Mouse (Mus musculus) intestine, postnatal 0 days (tissue): ENCODE data around the gene Cadm4. TPM values are rescaled to one million over a fixed set of nuclear protein-coding genes. Genes with fewer than 3 reads are reported as not detected.
"Not testable (repeated sequence)": the region's sequence is repeated elsewhere in the genome, so short reads cannot be mapped to it uniquely, and the experiment has no call there.

Experiments
- ATAC-seq: fragments of 200-750 bp; cut with Nextera tagmentation; 2 replicates; pipeline ENCODE4 v1.8.0; 2017; ENCODE audit warnings: mild to moderate bottlenecking, moderate TSS enrichment, moderate library complexity
- H3K27ac ChIP-seq: fragments of 300-500 bp; sonication (generic); 2 replicates; pipeline ENCODE4 v1.5.1; 2014; ENCODE audit warnings: mild to moderate bottlenecking, low read depth, low read length, moderate library complexity
- H3K27me3 ChIP-seq: fragments of 300-500 bp; sonication (generic); replicated peaks from 2 replicates; pipeline ENCODE4 v1.6.1; 2014; ENCODE audit warnings: low read length, mixed read lengths; ENCODE audit not compliant: control insufficient read depth, insufficient read depth
- H3K36me3 ChIP-seq: fragments of 300-500 bp; sonication (generic); 2 replicates; pipeline ENCODE4 v1.6.1; 2014; ENCODE audit warnings: mild to moderate bottlenecking, moderate library complexity; ENCODE audit not compliant: control insufficient read depth, insufficient read depth
- H3K4me1 ChIP-seq: fragments of 300-500 bp; sonication (generic); replicated peaks from 2 replicates; pipeline ENCODE4 v1.6.1; 2014; ENCODE audit warnings: antibody characterized with exemption, low read length, mixed read lengths; ENCODE audit not compliant: control insufficient read depth, insufficient read depth
- H3K4me2 ChIP-seq: fragments of 300-500 bp; sonication (generic); replicated peaks from 2 replicates; pipeline ENCODE4 v1.6.1; 2014; ENCODE audit warnings: low read depth, mild to moderate bottlenecking, moderate library complexity
- H3K4me3 ChIP-seq: fragments of 300-500 bp; sonication (generic); 2 replicates; pipeline ENCODE4 v1.5.1; 2014; ENCODE audit warnings: low read depth, low read length
- H3K9ac ChIP-seq: fragments of 300-500 bp; sonication (generic); 2 replicates; pipeline ENCODE4 v1.6.1; 2014; ENCODE audit warnings: mild to moderate bottlenecking, low read depth, low read length
- H3K9me3 ChIP-seq: fragments of 300-500 bp; sonication (generic); 2 replicates; pipeline ENCODE4 v1.6.1; 2016; ENCODE audit warnings: mixed run types; ENCODE audit not compliant: control insufficient read depth
- CTCF ChIP-seq: sonication (generic); IDR thresholded peaks from 2 replicates; pipeline ENCODE4 v1.5.1; 2016; ENCODE audit warnings: low read depth, mild to moderate bottlenecking, control low read depth, antibody characterized with exemption, moderate library complexity
- WGBS: fragments of 180-500 bp; shearing (Covaris S2); extraction: QIAGEN DNeasy Blood & Tissue Kit; methylation state at CpG from one replicate; pipeline ENCODE4 v1.1.7; 2014; 5-methylcytosine and 5-hydroxymethylcytosine counted together
- polyA plus RNA-seq: library from polyadenylated mRNA; unstranded; fragments of >200 nt; fragmentation: Nextera tagmentation; extraction: Ambion mirVana; gene quantifications from 2 replicates; pipeline ENCODE4 v1.2.1, GENCODE M21; 2015

Gene Cadm4
- polyA plus RNA-seq, 1 experiment from 2014 or later: 1.4 TPM

DNA sequence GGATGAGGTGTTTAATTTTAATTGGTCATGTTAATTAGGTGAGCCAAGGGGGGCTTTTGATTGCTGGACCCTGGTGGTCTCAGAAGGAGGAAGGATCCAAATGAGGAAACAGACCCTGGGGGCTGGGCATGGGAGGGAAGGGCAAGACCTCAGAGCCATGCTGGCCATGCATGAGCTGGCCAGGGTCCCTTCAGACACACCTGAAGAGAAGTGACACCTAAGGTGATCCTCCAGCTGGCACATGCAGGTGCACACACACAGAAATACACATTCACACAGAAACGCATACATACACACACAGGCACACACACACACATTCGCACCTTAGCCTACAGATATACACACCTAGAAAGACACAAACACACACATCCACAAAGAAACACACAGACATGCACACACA, 2.1 kb upstream of the Cadm4 start:
- no peak overlapping the region for H3K27ac ChIP-seq
- no peak for TF ChIP-seq CTCF
- no peaks in the 10 kb centered on the region for H3K36me3 ChIP-seq
- peaks cover 26% of the 10 kb centered on the region for H3K27me3 ChIP-seq
- H3K9me3 ChIP-seq: no peaks in the 10 kb centered on the region
- no peak for ATAC-seq
- H3K4me2 ChIP-seq: no peak overlapping the region
- no peak overlapping the region for H3K4me3 ChIP-seq
- 92% methylated on average over 2 of the region's 2 CpGs for whole genome bisulfite sequencing
- no peak overlapping the region for H3K9ac ChIP-seq
- no peaks in the 10 kb centered on the region for H3K4me1 ChIP-seq

DNA sequence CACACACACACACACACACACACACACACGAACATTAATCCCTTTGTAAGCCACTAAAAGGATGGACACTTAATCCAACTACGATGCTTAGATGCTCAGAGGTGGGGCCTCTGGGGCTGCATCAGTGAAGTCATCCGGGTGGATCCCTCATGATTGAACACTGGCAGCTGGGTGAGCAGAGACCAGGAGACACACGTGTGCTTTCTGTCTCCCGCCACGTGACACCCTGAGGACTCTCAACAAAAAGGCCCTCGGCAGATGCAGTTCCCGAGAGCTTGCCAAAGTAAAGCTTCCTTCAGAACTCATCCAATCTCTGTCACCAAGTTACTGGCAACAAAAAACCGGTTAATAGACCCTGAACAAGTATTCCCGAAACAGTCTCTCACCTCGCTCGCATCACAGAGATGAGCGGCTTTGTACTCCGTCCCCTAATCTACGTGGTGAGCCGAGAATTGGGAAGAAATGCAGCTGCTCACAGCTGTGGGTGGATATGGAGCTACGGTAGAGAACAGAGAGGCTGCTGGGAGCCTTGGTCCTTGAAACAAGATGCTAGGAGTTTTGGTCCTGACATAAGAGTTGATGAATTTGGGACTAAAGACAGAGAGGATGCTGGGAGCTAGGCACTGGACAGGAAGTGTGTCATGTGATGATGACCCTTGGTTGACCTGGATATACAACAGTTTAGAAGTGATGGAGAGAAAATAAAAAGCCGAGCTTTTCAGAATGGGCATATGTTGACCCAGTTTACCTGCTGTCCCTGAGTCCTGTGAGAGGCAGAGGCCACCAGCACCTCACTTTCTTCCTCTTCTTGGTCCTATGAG, 1.5 kb upstream of the Cadm4 start:
- Histone ChIP-seq H3K9me3 (no peaks in the 10 kb centered on the region), H3K36me3 (no peaks in the 10 kb centered on the region), H3K27ac (no peak overlapping the region), H3K4me2 (no peak overlapping the region; the same call in 1 of the 2 replicates), H3K4me3 (no peak overlapping the region; the same call in 1 of the 2 replicates), H3K27me3 (peaks cover 26% of the 10 kb centered on the region), H3K4me1 (no peaks in the 10 kb centered on the region), H3K9ac (no peak overlapping the region)
- WGBS: 56% methylated on average over 18 of the region's 18 CpGs
- no peak for TF ChIP-seq CTCF
- ATAC-seq: no peak

DNA sequence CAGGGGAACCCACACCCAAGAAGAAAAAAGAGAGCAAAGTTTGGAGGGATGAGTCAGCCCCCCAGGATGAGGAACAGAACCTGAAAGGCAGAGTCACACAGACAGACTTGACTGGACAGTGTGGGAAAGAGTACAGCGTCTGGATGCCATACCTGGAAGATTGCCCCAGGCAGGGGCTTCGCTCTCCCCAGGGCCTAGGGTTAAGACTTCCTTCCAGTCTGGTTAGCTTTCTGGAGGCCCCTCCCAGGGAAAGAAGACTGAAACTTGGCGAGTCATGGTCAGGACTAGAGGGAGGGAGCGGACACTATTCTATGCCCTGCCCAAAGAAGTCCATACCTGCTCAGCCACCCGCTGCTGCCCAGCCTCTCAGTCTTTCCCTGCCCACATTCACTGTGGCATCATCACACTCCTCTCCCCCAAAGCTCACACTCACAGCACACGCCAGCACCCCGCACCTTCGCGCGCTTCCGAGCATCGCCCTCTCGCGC, 793 bp upstream of the Cadm4 start:
- H3K9me3 ChIP-seq: no peaks in the 10 kb centered on the region
- H3K9ac ChIP-seq: no peak overlapping the region
- peaks cover 26% of the 10 kb centered on the region for H3K27me3 ChIP-seq
- no peaks in the 10 kb centered on the region for H3K36me3 ChIP-seq
- peak overlapping the region; percentile 56 for H3K4me3 ChIP-seq
- no peaks in the 10 kb centered on the region for H3K4me1 ChIP-seq
- no peak for ATAC-seq
- TF ChIP-seq CTCF: no peak
- WGBS: 12% methylated on average over 14 of the region's 14 CpGs
- H3K4me2 ChIP-seq: peak overlapping the region; percentile 98
- no peak overlapping the region for H3K27ac ChIP-seq

DNA sequence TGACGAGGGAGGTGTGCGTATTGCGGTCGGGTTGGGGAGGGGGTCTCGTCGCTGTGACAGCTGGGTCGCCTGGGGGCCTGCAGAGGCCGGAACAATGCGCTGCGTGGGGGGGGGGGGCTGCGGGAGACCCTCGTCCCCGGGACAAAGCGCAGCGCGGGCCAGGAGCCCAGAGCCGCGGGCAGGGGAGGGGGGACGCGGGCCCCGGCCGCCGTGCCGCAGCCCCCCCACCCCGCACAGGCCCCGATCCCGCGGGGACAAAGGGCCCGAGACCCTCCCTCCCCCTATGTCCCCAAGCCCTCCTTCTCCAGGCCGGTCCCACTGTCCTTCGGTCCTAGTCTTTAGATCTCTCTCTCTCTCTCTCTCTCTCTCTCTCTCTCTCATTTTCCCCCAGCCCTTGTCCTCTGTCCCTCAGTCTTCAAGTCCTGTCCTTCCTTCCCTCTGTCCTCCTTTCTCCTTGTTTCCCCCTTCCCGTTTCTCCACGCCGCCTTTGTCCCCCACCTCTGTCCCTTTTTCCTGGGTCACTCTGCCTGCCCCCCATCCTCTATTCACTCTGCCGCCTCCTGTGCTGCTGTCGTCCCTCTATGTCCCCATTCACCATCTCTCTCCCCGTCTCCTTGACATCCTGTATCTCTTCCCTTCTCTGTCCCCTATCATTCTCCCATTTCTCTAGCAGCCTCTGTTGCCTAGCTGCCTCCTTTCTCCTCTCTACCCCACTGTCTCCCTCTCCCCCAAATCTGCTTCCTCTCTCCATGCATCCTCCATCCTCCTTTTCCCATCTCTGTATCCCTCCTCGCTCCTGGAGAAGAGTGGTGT, 591 bp downstream of the Cadm4 start:
- H3K4me1 ChIP-seq: no peaks in the 10 kb centered on the region
- H3K4me2 ChIP-seq: peak overlapping the region; percentile 98
- ATAC-seq: no peak; the same call in 1 of the 2 replicates
- no peak overlapping the region for H3K9ac ChIP-seq
- H3K36me3 ChIP-seq: no peaks in the 10 kb centered on the region
- H3K27me3 ChIP-seq: peaks cover 26% of the 10 kb centered on the region
- H3K27ac ChIP-seq: no peak overlapping the region
- H3K9me3 ChIP-seq: no peaks in the 10 kb centered on the region
- no peak for TF ChIP-seq CTCF
- H3K4me3 ChIP-seq: peak overlapping the region; percentile 56
- WGBS: 5% methylated on average over 21 of the region's 38 CpGs

DNA sequence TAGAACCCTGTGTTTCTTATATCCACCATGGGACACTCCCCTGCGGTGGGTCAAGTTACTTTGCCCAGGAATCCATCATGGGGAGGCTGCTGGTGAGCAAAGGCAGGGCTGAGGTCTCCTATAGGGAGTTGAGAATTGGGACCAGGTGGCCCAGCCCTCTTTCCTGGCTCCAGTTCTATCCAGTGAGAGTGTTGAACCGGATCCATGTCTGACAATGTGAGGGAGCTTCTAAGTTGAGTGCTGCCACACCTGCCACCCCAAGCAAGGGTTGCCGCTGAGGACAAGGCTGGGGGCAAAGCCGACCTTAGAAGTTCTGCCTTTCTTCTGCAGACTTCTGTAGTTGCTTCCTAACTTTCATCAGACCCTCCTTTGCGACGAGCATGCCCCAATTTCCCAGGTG, 1.5 kb downstream of the Cadm4 start:
- H3K4me3 ChIP-seq, H3K9me3 ChIP-seq, H3K4me2 ChIP-seq, H3K36me3 ChIP-seq, H3K4me1 ChIP-seq, H3K27ac ChIP-seq, H3K9ac ChIP-seq, ATAC-seq: not testable (repeated sequence)
- H3K27me3 ChIP-seq: peaks cover 26% of the 10 kb centered on the region
- 62% methylated on average over 6 of the region's 6 CpGs for WGBS

DNA sequence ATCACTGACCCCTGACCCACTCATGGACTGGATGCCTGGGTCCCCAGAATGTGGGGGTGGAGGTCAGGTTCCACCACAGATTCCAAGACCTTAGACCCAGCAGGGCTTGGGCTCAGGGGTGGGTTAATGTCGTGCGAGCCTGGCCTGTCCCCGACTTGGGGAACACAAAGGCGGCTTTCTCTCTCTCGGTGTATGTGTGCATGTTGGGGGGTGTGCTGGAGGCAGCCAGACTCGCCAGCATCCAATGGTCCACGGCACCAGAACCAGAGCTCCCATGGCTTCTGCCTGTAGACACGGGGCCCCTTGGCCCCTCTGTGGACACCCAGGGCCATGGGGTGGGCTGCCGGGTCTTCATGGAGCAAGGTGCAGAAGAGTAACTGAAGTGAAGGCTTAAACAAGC, 3.7 kb downstream of the Cadm4 start:
- H3K4me1 ChIP-seq: no peaks in the 10 kb centered on the region
- H3K27me3 ChIP-seq: peaks cover 26% of the 10 kb centered on the region
- no peak overlapping the region for H3K4me2 ChIP-seq
- 81% methylated on average over 9 of the region's 9 CpGs for WGBS
- ATAC-seq: no peak
- H3K4me3 ChIP-seq: no peak overlapping the region
- H3K9ac ChIP-seq: no peak overlapping the region
- H3K27ac ChIP-seq: no peak overlapping the region
- no peak for TF ChIP-seq CTCF
- H3K9me3 ChIP-seq: no peaks in the 10 kb centered on the region
- no peaks in the 10 kb centered on the region for H3K36me3 ChIP-seq
